In genomic region chr5:148387820-148388219, GRCm38 (mm10) we compare ENCODE assay signal across 14 mouse cellular contexts. TPM values are rescaled to one million over a fixed set of nuclear protein-coding genes. Genes with fewer than 3 reads are reported as not detected.
DNase-seq lines count a peak whose midpoint lies in the region; ATAC-seq and TF ChIP-seq lines count a peak whose summit lies in the region.
"Had no signal": no experiment of that assay in that cellular context is flagged by ENCODE, and none has a peak within 500 bp of the region (broad histone marks: within the 10 kb centered on the region; RNA-seq: fewer than 3 reads in every experiment).

No protein-coding gene starts in this region.

- no peak overlapping the region for H3K4me3 ChIP-seq in liver, adult 2 months (ENCODE audit: insufficient read depth, low read depth, low read length)
- no peak overlapping the region for H3K4me3 ChIP-seq in liver, embryonic 11.5 days (ENCODE audit: low read depth, low read length)
- no peak overlapping the region for H3K4me3 ChIP-seq in E14TG2a.4 (replicated peaks; ENCODE audit: low read length)
- no peak overlapping the region for H3K4me3 ChIP-seq in forebrain, embryonic 11.5 days (ENCODE audit: low read depth, low read length)
- H3K4me3 ChIP-seq: embryonic facial prominence, embryonic 13.5 days; megakaryocyte, embryonic 14.5 days; neural tube, embryonic 13.5 days had no signal

- H3K36me3 ChIP-seq in liver, adult 2 months (ENCODE audit: control insufficient read depth, insufficient read depth, low read length), result no peaks in the 10 kb centered on the region
- peaks cover 8% of the 10 kb centered on the region for H3K36me3 ChIP-seq in liver, embryonic 11.5 days (ENCODE audit: control insufficient read depth, insufficient read depth, low read length)
- peaks cover 42% of the 10 kb centered on the region for H3K36me3 ChIP-seq in E14TG2a.4 (ENCODE audit: insufficient read depth, low read length)
- H3K36me3 ChIP-seq in forebrain, embryonic 11.5 days (ENCODE audit: control insufficient read depth, insufficient read depth, low read length), result no peaks in the 10 kb centered on the region
- H3K36me3 ChIP-seq: embryonic facial prominence, embryonic 13.5 days; neural tube, embryonic 13.5 days had no signal

- 100% methylated on average over 2 of the region's 2 CpGs for WGBS in liver, adult 2 months
- WGBS in liver, embryonic 11.5 days, result 92% methylated on average over 2 of the region's 2 CpGs
- 88% methylated on average over 2 of the region's 2 CpGs for WGBS in forebrain, embryonic 11.5 days

- H3K27ac ChIP-seq in liver, adult 2 months (replicated peaks; ENCODE audit: insufficient read depth, low read depth, low read length), result no peak overlapping the region
- H3K27ac ChIP-seq in liver, embryonic 11.5 days (ENCODE audit: low read depth, low read length), result no peak overlapping the region
- H3K27ac ChIP-seq in forebrain, embryonic 11.5 days (ENCODE audit: low read depth, low read length), result no peak overlapping the region
- H3K27ac ChIP-seq: embryonic facial prominence, embryonic 13.5 days; neural tube, embryonic 13.5 days had no signal

- no peaks in the 10 kb centered on the region for H3K4me1 ChIP-seq in liver, adult 2 months (ENCODE audit: control insufficient read depth, insufficient read depth, low read length)
- peaks cover 14% of the 10 kb centered on the region; the same call in 1 of the 2 replicates for H3K4me1 ChIP-seq in liver, embryonic 11.5 days (replicated peaks; ENCODE audit: control insufficient read depth, insufficient read depth, low read length)
- H3K4me1 ChIP-seq in E14TG2a.4 (replicated peaks; ENCODE audit: low read depth, low read length), result peaks cover 61% of the 10 kb centered on the region
- H3K4me1 ChIP-seq in forebrain, embryonic 11.5 days (replicated peaks; ENCODE audit: control insufficient read depth, insufficient read depth, low read length), result no peaks in the 10 kb centered on the region; the same call in 1 of the 2 replicates

- no peak overlapping the region for H3K4me2 ChIP-seq in liver, embryonic 11.5 days
- H3K4me2 ChIP-seq in forebrain, embryonic 11.5 days (ENCODE audit: low read depth, low read length, severe bottlenecking), result no peak overlapping the region
- H3K4me2 ChIP-seq: embryonic facial prominence, embryonic 13.5 days; neural tube, embryonic 13.5 days had no signal

- TF ChIP-seq CTCF in liver, adult 2 months (IDR thresholded peaks at IDR 0.05; ENCODE audit: low read depth, low read length), result peak; percentile 31; the same call in 1 of the 2 replicates
- TF ChIP-seq CTCF in E14TG2a.4 (conservative IDR thresholded peaks at IDR 0.05; ENCODE audit: low read length), result peak; percentile 87

- H3K27me3 ChIP-seq in liver, adult 2 months (ENCODE audit: control insufficient read depth, insufficient read depth, low read length), result no peaks in the 10 kb centered on the region
- no peaks in the 10 kb centered on the region for H3K27me3 ChIP-seq in liver, embryonic 11.5 days (replicated peaks; ENCODE audit: control insufficient read depth, insufficient read depth, low read length)
- no peaks in the 10 kb centered on the region for H3K27me3 ChIP-seq in E14TG2a.4 (ENCODE audit: insufficient read depth, low read length)
- H3K27me3 ChIP-seq in forebrain, embryonic 11.5 days (ENCODE audit: control insufficient read depth, insufficient read depth, low read length), result no peaks in the 10 kb centered on the region
- H3K27me3 ChIP-seq: embryonic facial prominence, embryonic 13.5 days; megakaryocyte, embryonic 14.5 days; neural tube, embryonic 13.5 days had no signal

- TF ChIP-seq POLR2A in liver, adult 2 months (IDR thresholded peaks at IDR 0.05; ENCODE audit: extremely low read depth, insufficient read depth, low read length), result no peak

- H3K79me2 ChIP-seq in liver, adult 2 months (ENCODE audit: control insufficient read depth, insufficient read depth, low read length), result no peaks in the 10 kb centered on the region

- no peak overlapping the region for H3K9ac ChIP-seq in liver, adult 2 months (ENCODE audit: low read depth, low read length)
- no peak overlapping the region for H3K9ac ChIP-seq in liver, embryonic 11.5 days (ENCODE audit: low read depth, low read length)
- no peak overlapping the region for H3K9ac ChIP-seq in forebrain, embryonic 11.5 days (ENCODE audit: low read length)
- H3K9ac ChIP-seq: embryonic facial prominence, embryonic 13.5 days; neural tube, embryonic 13.5 days had no signal

- no peaks in the 10 kb centered on the region for H3K9me3 ChIP-seq in liver, embryonic 11.5 days (ENCODE audit: control insufficient read depth, low read length)
- H3K9me3 ChIP-seq in E14TG2a.4 (ENCODE audit: low read length), result no peaks in the 10 kb centered on the region
- H3K9me3 ChIP-seq in forebrain, embryonic 11.5 days (ENCODE audit: control insufficient read depth, low read length), result peaks cover 3% of the 10 kb centered on the region; the same call in 1 of the 2 replicates
- H3K9me3 ChIP-seq: embryonic facial prominence, embryonic 13.5 days; neural tube, embryonic 13.5 days had no signal

- ATAC-seq in liver, embryonic 11.5 days (replicated peaks; ENCODE audit: low FRiP score), result no peak
- ATAC-seq in forebrain, embryonic 11.5 days (replicated peaks; ENCODE audit: low FRiP score), result no peak

- DNase-seq in liver, adult 2 months (ENCODE audit: extremely low read depth, low read depth, low spot score), result no peak
- no peak for DNase-seq in liver, embryonic 11.5 days (ENCODE audit: low spot score)
- DNase-seq in T-cell, adult 2 months (ENCODE audit: low spot score), result peak; percentile 49
- DNase-seq in naive thymus-derived CD4-positive, alpha-beta T cell, adult 2 months (ENCODE audit: low read depth), result peak; percentile 74
- DNase-seq in forebrain, embryonic 11.5 days (ENCODE audit: low spot score), result no peak
- no peak for DNase-seq in layer of hippocampus, adult 8-10 months (ENCODE audit: low spot score in 2 of 2)
- DNase-seq: cerebellum, adult 11 months; heart, postnatal 36 days; kidney, postnatal 10 days; right cerebral cortex, postnatal 25 days had no signal

RNA-seq across cellular contexts. Expression of gene Slc7a1, which starts 11.9 kb away (rescaled TPM):
- total RNA-seq in liver, adult 2 months (2014; rRNA removed), result 0.18 and 1.2 TPM in 2 replicates
- polyA plus RNA-seq in liver, adult 2 months (2012; rRNA removed), result 0.23 and 0.27 TPM in 2 replicates
- 58.4 and 63.4 TPM in 2 replicates for polyA plus RNA-seq in liver, embryonic 11.5 days (2014; fragmentation: Nextera tagmentation; extraction: Ambion mirVana)
- polyA plus RNA-seq in forebrain, embryonic 11.5 days (2014; fragmentation: Nextera tagmentation; extraction: Ambion mirVana), result 28.1 and 32.9 TPM in 2 replicates
- total RNA-seq in layer of hippocampus, adult 8-10 months (2022), result 10 to 100 TPM; 22.9 to 24.3 (median 23.5) TPM

Comparison
In these comparisons a context has a peak if more than half of its experiments do, and no peak if none do; other contexts are left out.
1. RNA of gene Slc7a1, which starts 11.9 kb away (polyA plus RNA-seq): 58.4 to 63.4 TPM in liver, embryonic 11.5 days and 28.1 to 32.9 TPM in forebrain, embryonic 11.5 days; 0.23 to 0.27 TPM in liver, adult 2 months; every median in the first group is over 10 times any median in the second.
2. DNase-seq: peak in T-cell, adult 2 months (single experiment) and naive thymus-derived CD4-positive, alpha-beta T cell, adult 2 months (single experiment); none in liver, adult 2 months (single experiment), liver, embryonic 11.5 days (single experiment), forebrain, embryonic 11.5 days (single experiment) and layer of hippocampus, adult 8-10 months (0 of 2).